Mouse (Mus musculus) stomach, postnatal 0 days (tissue): Measurements from ENCODE around the gene Strip1. TPM values are rescaled to one million over a fixed set of nuclear protein-coding genes. Genes with fewer than 3 reads are reported as not detected.

Experiments used
- ATAC-seq: fragments of 200-750 bp; cut with Nextera tagmentation; 2 replicates; pipeline ENCODE4 v1.8.0; 2017; ENCODE audit not compliant: low FRiP score, low TSS enrichment
- DNase-seq: peaks from one replicate; pipeline ENCODE4 v3.0.0-alpha.2; 2016; ENCODE audit warnings: low spot score
- H3K27ac ChIP-seq: fragments of 300-500 bp; sonication (generic); replicated peaks from 2 replicates; pipeline ENCODE4 v1.5.1; 2014; ENCODE audit warnings: mild to moderate bottlenecking, control low read depth
- H3K27me3 ChIP-seq: fragments of 300-500 bp; sonication (generic); 2 replicates; pipeline ENCODE4 v1.6.1; 2014; ENCODE audit warnings: low read length; ENCODE audit not compliant: control insufficient read depth, insufficient read depth
- H3K36me3 ChIP-seq: fragments of 300-500 bp; sonication (generic); 2 replicates; pipeline ENCODE4 v1.6.1; 2014; ENCODE audit warnings: low read length, mixed read lengths; ENCODE audit not compliant: control insufficient read depth, insufficient read depth
- H3K4me1 ChIP-seq: fragments of 300-500 bp; sonication (generic); replicated peaks from 2 replicates; pipeline ENCODE4 v1.6.1; 2014; ENCODE audit warnings: antibody characterized with exemption; ENCODE audit not compliant: control insufficient read depth, insufficient read depth
- H3K4me2 ChIP-seq: fragments of 300-500 bp; sonication (generic); replicated peaks from 2 replicates; pipeline ENCODE4 v1.6.1; 2014; ENCODE audit warnings: low read depth, mild to moderate bottlenecking, control low read depth, moderate library complexity
- H3K4me3 ChIP-seq: fragments of 300-500 bp; sonication (generic); 2 replicates; pipeline ENCODE4 v1.5.1; 2014; ENCODE audit warnings: low read depth, low read length, control low read depth
- H3K9ac ChIP-seq: fragments of 300-500 bp; sonication (generic); 2 replicates; pipeline ENCODE4 v1.6.1; 2014; ENCODE audit warnings: mild to moderate bottlenecking, low read length, control low read depth, mixed read lengths
- H3K9me3 ChIP-seq: fragments of 300-500 bp; sonication (generic); 2 replicates; pipeline ENCODE4 v1.6.1; 2016; ENCODE audit warnings: low read length; ENCODE audit not compliant: control insufficient read depth
- CTCF ChIP-seq: IDR thresholded peaks from 2 replicates; pipeline ENCODE4 v1.5.1; 2016; ENCODE audit warnings: antibody characterized with exemption, low read depth, mild to moderate bottlenecking, moderate library complexity
- EP300 ChIP-seq: optimal IDR thresholded peaks from 2 replicates; pipeline ENCODE3; 2016; ENCODE audit warnings: antibody characterized with exemption
- WGBS: fragments of 180-500 bp; shearing (Covaris S2); extraction: QIAGEN DNeasy Blood & Tissue Kit; methylation state at CpG from one replicate; pipeline ENCODE4 v1.1.7; 2014; 5-methylcytosine and 5-hydroxymethylcytosine counted together
- polyA plus RNA-seq: library from polyadenylated mRNA; unstranded; fragments of >200 nt; fragmentation: Nextera tagmentation; extraction: Ambion mirVana; gene quantifications from 2 replicates; pipeline ENCODE4 v1.2.1, GENCODE M21; 2015

Gene Strip1
- polyA plus RNA-seq, 1 experiment from 2014 or later: 25.4 TPM

DNA sequence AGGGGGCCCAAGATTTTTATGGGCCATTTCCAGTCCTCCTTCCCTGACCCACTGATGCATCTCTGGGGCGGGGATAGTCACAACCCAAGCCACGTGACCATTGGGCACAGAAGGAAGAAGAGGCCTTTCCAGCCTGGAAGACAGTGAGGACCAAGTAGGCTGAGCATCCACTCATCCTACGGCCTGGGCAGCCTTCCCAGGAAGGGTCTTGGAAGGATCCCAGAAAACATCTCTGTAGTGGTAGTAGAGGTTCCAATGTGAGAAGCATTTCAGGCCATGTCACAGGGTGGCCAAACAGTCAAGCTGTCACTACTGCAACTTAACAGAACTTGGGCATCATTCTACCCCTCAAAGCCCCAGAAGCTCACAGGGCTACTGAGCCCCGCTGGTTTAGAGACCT lies 68.9 kb downstream of the Strip1 start:
- Histone ChIP-seq H3K4me2 (no peak overlapping the region), H3K27ac (no peak overlapping the region), H3K27me3 (no peaks in the 10 kb centered on the region), H3K36me3 (no peaks in the 10 kb centered on the region), H3K4me1 (no peaks in the 10 kb centered on the region), H3K4me3 (no peak overlapping the region), H3K9me3 (no peaks in the 10 kb centered on the region), H3K9ac (no peak overlapping the region)
- ATAC-seq: no peak
- no peak for DNase-seq
- WGBS: 70% methylated on average over 4 of the region's 4 CpGs
- TF ChIP-seq EP300 (no peak), CTCF (no peak)

Other genes starting within 250 kb of the Strip1 start
- gene Kcnc4, start 172.1 kb downstream of the Strip1 start, polyA plus RNA-seq: 0.12 and 0.17 TPM in 2 replicates
- 1.7 and 2.1 TPM in 2 replicates for gene Slc6a17, start 113.7 kb downstream of the Strip1 start, polyA plus RNA-seq
- not detected in 2 replicates for gene Ubl4b, start 76.6 kb downstream of the Strip1 start, polyA plus RNA-seq
- not detected in 2 replicates for gene Alx3, start 36.7 kb downstream of the Strip1 start, polyA plus RNA-seq
- not detected in 2 replicates for gene Gm10961, start 372 bp downstream of the Strip1 start, polyA plus RNA-seq
- gene Ahcyl1, start 64.9 kb upstream of the Strip1 start, polyA plus RNA-seq: 39.8 and 41.4 TPM in 2 replicates
- gene Csf1, start 128.8 kb upstream of the Strip1 start, polyA plus RNA-seq: 13.1 and 14.7 TPM in 2 replicates
- 29.2 and 29.8 TPM in 2 replicates for gene Eps8l3, start 245.5 kb upstream of the Strip1 start, polyA plus RNA-seq